Mouse (Mus musculus): Measurements from ENCODE around the gene Iscu. TPM values are rescaled to one million over a fixed set of nuclear protein-coding genes. Genes with fewer than 3 reads are reported as not detected.

Iscu gene
- polyA plus RNA-seq, 1 experiment from 2014 or later, result 202 TPM

GRCm38 (mm10) chr5:113735345-113736112 lies 37.0 kb upstream of the Iscu start, which contains the start of gene Ficd:
Gene Ficd (plus strand): TSS chr5:113735803.
- Histone ChIP-seq H3K9ac (ENCODE audit: low read depth, low read length) (peak within 1 kb of the TSS; percentile 82), H3K4me1 (replicated peaks; ENCODE audit: insufficient read depth, low read length) (no peaks in the 10 kb centered on the region), H3K27me3 (ENCODE audit: insufficient read depth, low read length) (no peaks in the 10 kb centered on the region), H3K36me3 (ENCODE audit: insufficient read depth, low read length) (peaks cover 14% of the 10 kb centered on the region; the same call in 1 of the 2 replicates), H3K9me3 (replicated peaks; ENCODE audit: low read length) (no peaks in the 10 kb centered on the region), H3K4me3 (replicated peaks; ENCODE audit: low read depth, low read length) (peak within 1 kb of the TSS; percentile 73), H3K27ac (peak within 1 kb of the TSS; percentile 94), H3K4me2 (ENCODE audit: low read length) (peak within 1 kb of the TSS; percentile 90)
- peak; percentile 99 for DNase-seq (ENCODE audit: low spot score)
- 1% methylated on average over 71 of the region's 71 CpGs for WGBS
- TF ChIP-seq CTCF (IDR thresholded peaks at IDR 0.05; ENCODE audit: low read depth), result no peak
- ATAC-seq (replicated peaks; ENCODE audit: low FRiP score, low read depth), result peak; percentile 94

GRCm38 (mm10) chr5:113736113-113736502 lies 36.4 kb upstream of the Iscu start:
- peak overlapping the region; percentile 94 for H3K27ac ChIP-seq
- H3K27me3 ChIP-seq (ENCODE audit: insufficient read depth, low read length), result no peaks in the 10 kb centered on the region
- no peaks in the 10 kb centered on the region for H3K4me1 ChIP-seq (replicated peaks; ENCODE audit: insufficient read depth, low read length)
- no peaks in the 10 kb centered on the region for H3K9me3 ChIP-seq (replicated peaks; ENCODE audit: low read length)
- H3K36me3 ChIP-seq (ENCODE audit: insufficient read depth, low read length), result peaks cover 20% of the 10 kb centered on the region; the same call in 1 of the 2 replicates
- no peak for TF ChIP-seq CTCF (IDR thresholded peaks at IDR 0.05; ENCODE audit: low read depth)
- H3K4me3 ChIP-seq (replicated peaks; ENCODE audit: low read depth, low read length), result peak overlapping the region; percentile 73
- H3K9ac ChIP-seq (ENCODE audit: low read depth, low read length), result peak overlapping the region; percentile 82
- ATAC-seq (replicated peaks; ENCODE audit: low FRiP score, low read depth), result 0 out of 2 replicates have a peak, but pooled peaks have one; percentile 2
- 4% methylated on average over 10 of the region's 10 CpGs for WGBS
- peak overlapping the region; percentile 90 for H3K4me2 ChIP-seq (ENCODE audit: low read length)
- DNase-seq (ENCODE audit: low spot score), result peak; percentile 11

- H3K9ac ChIP-seq (ENCODE audit: low read depth, low read length), result peak overlapping the region; percentile 82
- no peaks in the 10 kb centered on the region for H3K27me3 ChIP-seq (ENCODE audit: insufficient read depth, low read length)
- DNase-seq (ENCODE audit: low spot score) (no peak), ATAC-seq (replicated peaks; ENCODE audit: low FRiP score, low read depth) (no peak)
- H3K4me3 ChIP-seq (replicated peaks; ENCODE audit: low read depth, low read length), result peak overlapping the region; percentile 73
- peak overlapping the region; percentile 94; the same call in 1 of the 2 replicates for H3K27ac ChIP-seq
- peak; percentile 13; the same call in 1 of the 2 replicates for TF ChIP-seq CTCF (IDR thresholded peaks at IDR 0.05; ENCODE audit: low read depth)
- H3K36me3 ChIP-seq (ENCODE audit: insufficient read depth, low read length), result peaks cover 25% of the 10 kb centered on the region; the same call in 1 of the 2 replicates
- H3K9me3 ChIP-seq (replicated peaks; ENCODE audit: low read length), result no peaks in the 10 kb centered on the region
- WGBS, result 38% methylated on average over 15 of the region's 15 CpGs
- no peaks in the 10 kb centered on the region for H3K4me1 ChIP-seq (replicated peaks; ENCODE audit: insufficient read depth, low read length)
- peak overlapping the region; percentile 90 for H3K4me2 ChIP-seq (ENCODE audit: low read length)
Observed at GRCm38 (mm10) chr5:113736522-113737164, 35.9 kb upstream of the Iscu start.

GRCm38 (mm10) chr5:113737607-113738237 lies 34.8 kb upstream of the Iscu start:
- H3K27ac ChIP-seq, result no peak overlapping the region
- no peaks in the 10 kb centered on the region for H3K27me3 ChIP-seq (ENCODE audit: insufficient read depth, low read length)
- H3K36me3 ChIP-seq (ENCODE audit: insufficient read depth, low read length), result peaks cover 35% of the 10 kb centered on the region
- H3K4me1 ChIP-seq (replicated peaks; ENCODE audit: insufficient read depth, low read length), result no peaks in the 10 kb centered on the region
- no peak for DNase-seq (ENCODE audit: low spot score)
- no peak overlapping the region for H3K4me2 ChIP-seq (ENCODE audit: low read length)
- no peaks in the 10 kb centered on the region for H3K9me3 ChIP-seq (replicated peaks; ENCODE audit: low read length)
- H3K9ac ChIP-seq (ENCODE audit: low read depth, low read length), result no peak overlapping the region
- 86% methylated on average over 11 of the region's 11 CpGs for WGBS
- TF ChIP-seq CTCF (IDR thresholded peaks at IDR 0.05; ENCODE audit: low read depth), result no peak
- no peak overlapping the region for H3K4me3 ChIP-seq (replicated peaks; ENCODE audit: low read depth, low read length)
- ATAC-seq (replicated peaks; ENCODE audit: low FRiP score, low read depth), result no peak

GRCm38 (mm10) chr5:113747629-113748028 lies 24.9 kb upstream of the Iscu start:
- no peaks in the 10 kb centered on the region for H3K27me3 ChIP-seq (ENCODE audit: insufficient read depth, low read length)
- no peak overlapping the region for H3K4me3 ChIP-seq (replicated peaks; ENCODE audit: low read depth, low read length)
- no peak overlapping the region for H3K27ac ChIP-seq
- H3K9ac ChIP-seq (ENCODE audit: low read depth, low read length), result no peak overlapping the region
- H3K4me1 ChIP-seq (replicated peaks; ENCODE audit: insufficient read depth, low read length), result no peaks in the 10 kb centered on the region
- no peak for DNase-seq (ENCODE audit: low spot score)
- no peak for ATAC-seq (replicated peaks; ENCODE audit: low FRiP score, low read depth)
- H3K36me3 ChIP-seq (ENCODE audit: insufficient read depth, low read length), result peaks cover 83% of the 10 kb centered on the region
- peak; percentile 36; the same call in 1 of the 2 replicates for TF ChIP-seq CTCF (IDR thresholded peaks at IDR 0.05; ENCODE audit: low read depth)
- H3K9me3 ChIP-seq (replicated peaks; ENCODE audit: low read length), result no peaks in the 10 kb centered on the region
- H3K4me2 ChIP-seq (ENCODE audit: low read length), result no peak overlapping the region
- WGBS, result 91% methylated on average over 5 of the region's 5 CpGs
